In genomic region chr10:83617366-83617765, GRCm38 (mm10) we compare ENCODE assay signal across 10 mouse cellular contexts. TPM values are rescaled to one million over a fixed set of nuclear protein-coding genes. Genes with fewer than 3 reads are reported as not detected.
DNase-seq lines count a peak whose midpoint lies in the region; ATAC-seq and TF ChIP-seq lines count a peak whose summit lies in the region.
"Had no signal": no experiment of that assay in that cellular context is flagged by ENCODE, and none has a peak within 500 bp of the region (broad histone marks: within the 10 kb centered on the region; RNA-seq: fewer than 3 reads in every experiment).

No protein-coding gene starts in this region.

- ATAC-seq in liver, embryonic 12.5 days = no peak
- 0 out of 2 replicates have a peak, but pooled peaks have one; percentile 15 for ATAC-seq in liver, embryonic 13.5 days (ENCODE audit: low read depth)
- ATAC-seq: Patski had no signal

- H3K79me2 ChIP-seq in liver, adult 2 months (ENCODE audit: control insufficient read depth, insufficient read depth, low read length) = no peaks in the 10 kb centered on the region

- no peak overlapping the region for H3K4me2 ChIP-seq in liver, embryonic 12.5 days
- H3K4me2 ChIP-seq in liver, embryonic 13.5 days = no peak overlapping the region
- H3K4me2 ChIP-seq: hindbrain, embryonic 15.5 days had no signal

- TF ChIP-seq CTCF in liver, adult 2 months (IDR thresholded peaks at IDR 0.05; ENCODE audit: low read depth, low read length) = peak; percentile 74

- no peak overlapping the region for H3K27ac ChIP-seq in liver, adult 2 months (replicated peaks; ENCODE audit: insufficient read depth, low read depth, low read length)
- H3K27ac ChIP-seq in liver, embryonic 12.5 days = no peak overlapping the region
- no peak overlapping the region for H3K27ac ChIP-seq in liver, embryonic 13.5 days
- H3K27ac ChIP-seq: hindbrain, embryonic 15.5 days had no signal

- no peaks in the 10 kb centered on the region for H3K27me3 ChIP-seq in liver, adult 2 months (ENCODE audit: control insufficient read depth, insufficient read depth, low read length)
- H3K27me3 ChIP-seq in liver, embryonic 12.5 days (replicated peaks) = no peaks in the 10 kb centered on the region
- H3K27me3 ChIP-seq in liver, embryonic 13.5 days = no peaks in the 10 kb centered on the region
- H3K27me3 ChIP-seq: hindbrain, embryonic 15.5 days; Patski had no signal

- H3K9me3 ChIP-seq in liver, embryonic 12.5 days (replicated peaks) = no peaks in the 10 kb centered on the region
- no peaks in the 10 kb centered on the region for H3K9me3 ChIP-seq in liver, embryonic 13.5 days (replicated peaks)
- H3K9me3 ChIP-seq: hindbrain, embryonic 15.5 days had no signal

- DNase-seq in adrenal gland, postnatal 10 days = peak; percentile 41
- no peak for DNase-seq in adrenal gland, postnatal 4 days (ENCODE audit: low spot score in 2 of 2)
- no peak for DNase-seq in liver, adult 2 months (ENCODE audit: extremely low read depth, low read depth, low spot score)
- DNase-seq in cerebellum, adult 8-10 months = peak; percentile 62
- DNase-seq in liver, embryonic 13.5 days = peak; percentile 11
- DNase-seq in thymus, postnatal 4 days = peak; percentile 72
- DNase-seq in heart, adult 9 months (ENCODE audit: low spot score in 2 of 2) = no peak

- TF ChIP-seq POLR2A in liver, adult 2 months (IDR thresholded peaks at IDR 0.05; ENCODE audit: extremely low read depth, insufficient read depth, low read length) = no peak

- 76% methylated on average over 10 of the region's 10 CpGs for WGBS in liver, adult 2 months
- 58% methylated on average over 10 of the region's 10 CpGs for WGBS in liver, embryonic 12.5 days (ENCODE audit: insufficient replicate concordance)
- WGBS in liver, embryonic 13.5 days (ENCODE audit: insufficient replicate concordance) = 57% methylated on average over 10 of the region's 10 CpGs

- H3K4me3 ChIP-seq in liver, adult 2 months (ENCODE audit: insufficient read depth, low read depth, low read length) = no peak overlapping the region
- H3K4me3 ChIP-seq in liver, embryonic 12.5 days = no peak overlapping the region
- H3K4me3 ChIP-seq in liver, embryonic 13.5 days (replicated peaks) = no peak overlapping the region
- H3K4me3 ChIP-seq: hindbrain, embryonic 15.5 days had no signal

- H3K9ac ChIP-seq in liver, adult 2 months (ENCODE audit: low read depth, low read length) = no peak overlapping the region
- no peak overlapping the region for H3K9ac ChIP-seq in liver, embryonic 12.5 days
- H3K9ac ChIP-seq in liver, embryonic 13.5 days = no peak overlapping the region
- H3K9ac ChIP-seq: hindbrain, embryonic 15.5 days had no signal

- H3K4me1 ChIP-seq in liver, adult 2 months (ENCODE audit: control insufficient read depth, insufficient read depth, low read length) = no peaks in the 10 kb centered on the region
- no peaks in the 10 kb centered on the region for H3K4me1 ChIP-seq in liver, embryonic 12.5 days
- H3K4me1 ChIP-seq in liver, embryonic 13.5 days (replicated peaks) = no peaks in the 10 kb centered on the region

- H3K36me3 ChIP-seq in liver, adult 2 months (ENCODE audit: control insufficient read depth, insufficient read depth, low read length) = peaks cover 5% of the 10 kb centered on the region; the same call in 1 of the 2 replicates
- peaks cover 42% of the 10 kb centered on the region for H3K36me3 ChIP-seq in liver, embryonic 12.5 days
- H3K36me3 ChIP-seq in liver, embryonic 13.5 days = peaks cover 6% of the 10 kb centered on the region; the same call in 1 of the 2 replicates

RNA-seq across cellular contexts. Expression of gene Appl2, which starts 31.2 kb away (rescaled TPM):
- 10 to 100 TPM; 44.3 to 66.3 TPM for total RNA-seq in adrenal gland, postnatal 10 days (2021)
- total RNA-seq in adrenal gland, postnatal 4 days (2021) = 100 to 1,000 TPM; 103 to 116 TPM
- 26.6 and 28.9 TPM in 2 replicates for total RNA-seq in liver, adult 2 months (2014; rRNA removed)
- polyA plus RNA-seq in liver, adult 2 months (2012; rRNA removed) = 6.5 and 18.1 TPM in 2 replicates
- polyA plus RNA-seq in liver, embryonic 12.5 days (2016; fragmentation: Nextera tagmentation; extraction: Ambion mirVana) = 15.1 and 15.2 TPM in 2 replicates
- polyA plus RNA-seq in liver, embryonic 13.5 days (2015; fragmentation: Nextera tagmentation; extraction: Ambion mirVana) = 8.5 and 10.8 TPM in 2 replicates

Comparison
In these comparisons a context has a peak if more than half of its experiments do, and no peak if none do; other contexts are left out.
1. DNase-seq: peak in adrenal gland, postnatal 10 days (single experiment), cerebellum, adult 8-10 months (single experiment), liver, embryonic 13.5 days (single experiment) and thymus, postnatal 4 days (single experiment); none in adrenal gland, postnatal 4 days (0 of 2), liver, adult 2 months (single experiment) and heart, adult 9 months (0 of 2).